Mouse (Mus musculus): Measurements from ENCODE around the gene Nol12. TPM values are rescaled to one million over a fixed set of nuclear protein-coding genes. Genes with fewer than 3 reads are reported as not detected.

Nol12 gene
- 10 to 100 TPM; 44.5 to 46.9 TPM for polyA plus RNA-seq (2017; shearing (Covaris generic))

DNA sequence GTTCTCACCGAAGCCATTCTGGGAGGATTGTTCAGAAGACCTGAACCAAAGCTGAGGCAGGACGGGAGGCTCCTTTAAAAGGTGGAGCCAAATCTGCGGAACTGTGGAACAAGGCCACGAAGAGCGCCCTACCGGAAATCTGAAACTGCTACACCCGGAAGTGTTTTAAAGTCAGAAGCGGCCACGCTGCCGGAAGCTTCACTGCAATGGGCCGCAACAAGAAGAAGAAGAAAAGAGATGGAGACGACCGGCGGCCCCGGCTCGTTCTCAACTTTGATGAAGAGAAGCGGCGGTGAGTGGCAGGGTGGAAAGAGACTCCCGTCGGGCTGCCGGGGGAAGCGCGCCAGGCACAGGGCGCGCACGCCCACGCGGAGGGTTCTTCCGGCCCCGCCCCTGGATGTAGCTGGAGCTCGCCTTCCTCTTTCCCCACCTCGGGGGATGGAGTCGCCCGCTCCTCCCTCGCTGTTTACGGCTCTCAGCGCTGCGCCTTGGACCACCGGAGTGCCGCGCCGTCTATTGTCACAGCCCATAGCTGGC is at the start of gene Nol12:
Gene Nol12 (plus strand): TSS at position 150 of the 537 bp plus-strand sequence.
- ATAC-seq: peak; percentile 85

DNA sequence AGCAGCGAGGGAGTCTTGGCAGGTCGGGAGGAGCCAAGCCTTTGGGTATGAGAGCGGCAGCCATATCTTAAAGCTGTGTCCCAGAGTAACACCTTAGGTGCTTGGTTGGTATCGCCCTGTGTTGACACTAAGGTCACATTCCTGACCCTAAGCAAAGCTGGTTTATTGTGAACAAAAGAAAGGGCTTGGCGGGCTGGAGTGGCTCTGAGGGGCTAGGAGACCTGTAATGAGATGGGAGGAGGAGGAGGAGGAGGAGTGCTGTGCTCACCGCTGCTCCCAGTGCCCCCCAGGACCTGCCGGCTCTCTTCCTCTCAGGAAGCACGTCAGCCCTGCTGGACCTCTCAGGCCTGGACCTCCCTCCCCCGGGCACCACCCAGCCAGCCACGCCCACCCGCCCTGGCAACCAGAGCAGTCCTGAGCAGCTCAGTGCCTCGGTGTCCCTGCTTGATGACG is 45.3 kb upstream of the Nol12 start:
- no peak for ATAC-seq

DNA sequence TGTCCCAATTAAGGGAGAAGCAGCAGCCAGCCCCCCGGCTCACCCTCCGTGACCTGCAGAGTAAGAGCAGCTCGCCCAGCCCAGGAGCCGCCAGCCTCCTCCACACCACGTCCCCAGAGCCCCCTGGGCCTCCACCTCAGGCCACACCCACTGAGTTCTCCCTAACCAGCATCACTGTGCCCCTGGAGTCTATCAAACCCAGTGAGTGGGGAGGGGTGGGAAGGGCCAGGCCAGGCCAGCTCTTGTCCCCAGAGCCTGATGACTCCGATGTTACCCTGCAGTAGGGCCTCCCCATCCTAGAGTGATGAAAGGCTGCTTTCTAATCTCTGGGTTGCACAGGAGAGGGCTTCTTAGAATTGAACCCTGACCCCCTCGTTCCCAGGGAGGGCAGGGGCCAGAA is 42.3 kb upstream of the Nol12 start:
- ATAC-seq: no peak

DNA sequence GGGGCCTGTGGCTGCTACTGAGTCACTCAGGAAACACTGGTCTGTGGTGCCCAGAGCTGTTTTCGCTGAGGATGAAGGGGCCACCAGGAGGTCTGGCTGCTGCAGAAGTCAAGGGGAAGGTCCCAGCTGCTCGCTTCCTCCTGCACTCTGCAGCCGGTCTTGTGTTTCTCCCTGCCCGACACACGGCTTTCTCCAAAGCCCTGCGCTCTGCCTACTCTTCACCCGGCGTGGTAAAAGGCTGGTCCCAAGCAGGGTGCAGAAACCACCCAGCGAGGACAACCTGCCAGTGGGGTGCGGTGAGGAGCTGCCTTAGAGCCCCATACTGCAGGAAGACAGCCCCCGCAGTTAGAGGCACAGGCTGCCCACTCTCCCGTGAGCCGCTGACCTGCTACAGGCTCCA is 40.0 kb upstream of the Nol12 start:
- ATAC-seq: peak; percentile 9

DNA sequence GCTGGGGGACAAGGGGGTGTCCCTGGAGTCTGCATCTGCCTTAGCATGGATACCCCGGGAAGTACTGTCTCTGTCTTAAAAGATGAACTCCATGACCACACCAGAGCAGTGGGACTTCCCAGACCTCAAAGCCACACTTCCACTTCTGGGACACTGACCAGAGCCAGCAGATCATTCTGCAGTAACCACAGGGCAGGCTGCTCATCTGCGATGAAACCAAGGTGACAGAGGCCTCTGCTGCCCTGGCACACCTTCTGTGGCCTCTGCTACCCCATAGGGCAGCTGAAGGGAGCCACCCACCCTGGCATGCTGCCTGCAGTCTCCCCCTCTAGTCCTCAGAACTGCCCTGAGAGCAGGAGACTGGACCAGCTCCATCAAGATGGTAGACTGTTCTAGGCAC is 39.0 kb upstream of the Nol12 start:
- no peak for ATAC-seq

DNA sequence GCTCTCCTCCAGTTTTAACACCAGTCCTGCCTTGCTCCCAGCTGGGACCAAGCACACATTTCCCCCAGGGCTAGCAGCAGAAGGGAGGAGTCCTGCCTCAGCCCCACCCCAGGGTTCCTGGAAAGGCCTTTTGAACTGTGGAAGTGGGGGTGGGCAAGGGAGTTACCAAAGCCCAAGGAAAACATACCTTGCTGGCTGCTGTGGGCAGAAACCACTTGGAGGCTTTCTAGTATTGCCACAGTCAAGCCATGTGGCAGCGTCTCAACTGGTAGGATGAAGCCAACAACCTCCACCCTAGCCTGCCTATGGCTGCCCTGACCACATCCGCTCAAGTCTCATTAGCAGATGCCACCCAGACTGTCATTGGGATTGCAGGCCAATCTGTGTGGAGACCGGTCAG is 38.6 kb upstream of the Nol12 start:
- ATAC-seq: peak; percentile 57

DNA sequence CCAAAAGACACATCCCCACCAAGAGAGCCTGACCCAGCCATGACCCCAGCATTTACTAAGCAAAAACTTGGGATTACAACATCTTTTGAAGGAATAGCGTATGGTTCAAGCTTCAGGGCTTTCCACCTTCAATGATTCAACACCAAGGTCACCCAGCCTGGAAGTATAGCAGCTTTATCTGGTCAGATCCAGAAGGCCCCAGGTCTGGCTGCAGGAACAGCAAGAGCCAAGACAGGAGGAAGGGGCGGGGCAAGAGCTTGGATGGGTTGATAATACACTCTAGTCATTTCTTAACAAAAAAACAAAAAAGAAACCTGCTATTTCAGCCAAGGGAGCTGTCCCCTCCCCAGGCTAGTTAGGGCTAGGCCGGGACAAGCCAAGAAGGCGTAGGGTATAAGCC is 37.2 kb upstream of the Nol12 start:
- no peak for ATAC-seq

DNA sequence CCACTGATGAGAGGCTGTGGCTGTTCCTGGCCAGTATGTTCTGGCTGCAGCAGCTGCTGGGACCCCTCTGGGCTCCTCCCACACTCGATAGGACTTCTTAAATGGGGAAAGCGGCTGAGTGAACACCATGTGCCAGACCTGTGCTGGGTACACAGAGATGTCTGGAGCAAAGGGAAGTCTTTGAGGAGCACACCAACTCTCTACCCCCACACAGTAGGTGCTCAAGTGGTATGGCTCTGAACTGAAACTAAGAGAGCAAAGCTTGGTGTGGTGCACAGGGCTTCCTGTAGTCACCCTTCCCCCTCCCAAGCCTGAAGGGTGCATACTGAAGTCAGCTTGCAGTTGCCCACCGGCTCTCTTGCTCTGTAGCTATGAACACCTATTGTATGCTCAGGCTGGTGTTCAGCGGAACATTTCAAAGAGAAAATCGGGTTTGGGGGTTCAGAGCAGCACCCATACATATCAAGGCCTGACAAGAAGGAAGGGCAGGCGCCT is 36.2 kb upstream of the Nol12 start:
- peak; percentile 53 for ATAC-seq

DNA sequence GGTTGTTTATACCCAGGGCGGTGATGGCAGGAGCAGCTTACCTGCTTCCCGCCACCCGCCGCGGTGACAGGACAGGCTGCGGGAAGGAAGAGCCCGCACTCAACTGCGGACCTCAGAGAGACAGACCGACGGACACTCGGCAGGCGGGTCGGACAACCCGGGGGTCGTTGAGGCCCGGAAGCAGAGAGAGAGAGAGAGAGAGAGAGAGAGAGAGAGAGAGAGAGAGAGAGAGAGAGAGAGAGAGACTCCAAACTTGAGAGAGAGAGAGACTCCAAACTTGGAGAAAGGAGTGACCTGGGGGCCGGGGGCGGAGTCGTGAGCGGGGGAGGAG is 35.4 kb upstream of the Nol12 start, which contains the start of gene Gm49510:
Gene Gm49510 (plus strand): TSS at position 259 of the 331 bp plus-strand sequence.
- no peak for ATAC-seq

DNA sequence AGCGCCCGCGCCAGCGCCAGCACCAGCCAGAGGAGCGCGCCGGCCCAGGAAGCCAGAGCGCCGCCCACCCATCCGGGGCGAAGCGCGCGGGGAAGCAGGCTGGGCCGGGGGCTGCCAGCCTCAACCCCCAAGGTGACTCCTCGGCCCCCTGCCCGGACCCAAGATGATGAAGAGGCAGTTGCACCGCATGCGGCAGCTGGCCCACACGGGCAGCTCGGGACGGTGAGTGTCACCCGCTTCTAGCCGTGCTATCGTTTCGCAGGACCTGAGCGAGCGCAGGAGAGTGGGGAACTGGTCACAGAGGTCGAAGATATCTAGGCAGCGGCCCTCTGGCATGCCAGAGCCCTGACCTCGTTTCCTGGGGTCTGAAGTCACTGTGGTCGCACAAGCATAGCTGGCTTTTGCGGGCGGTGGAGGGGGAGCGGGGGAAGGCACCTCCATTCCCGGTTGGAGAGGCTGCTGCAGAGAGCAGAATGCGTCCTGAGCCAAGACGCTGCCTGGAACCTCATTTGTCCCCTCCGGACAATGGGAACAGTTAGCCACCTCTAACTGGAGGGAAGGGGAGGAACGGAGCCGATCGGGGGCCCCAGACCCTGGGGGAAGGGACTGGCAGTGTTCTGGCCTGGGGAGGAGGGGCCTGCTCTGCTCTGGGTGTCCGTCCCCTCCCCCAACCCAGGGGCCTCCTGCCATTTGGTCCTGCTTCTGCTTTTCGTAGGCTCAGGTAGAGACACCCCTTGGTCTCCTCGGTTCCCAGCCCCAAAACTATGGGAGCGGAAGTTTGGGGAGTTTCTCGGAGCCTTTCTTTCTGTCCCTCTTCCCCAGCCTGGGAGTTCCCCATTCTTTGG is 34.8 kb upstream of the Nol12 start, which contains the start of gene Sh3bp1:
Gene Sh3bp1 (plus strand): TSS at position 29 of the 845 bp plus-strand sequence.
- peak; percentile 41 for ATAC-seq

DNA sequence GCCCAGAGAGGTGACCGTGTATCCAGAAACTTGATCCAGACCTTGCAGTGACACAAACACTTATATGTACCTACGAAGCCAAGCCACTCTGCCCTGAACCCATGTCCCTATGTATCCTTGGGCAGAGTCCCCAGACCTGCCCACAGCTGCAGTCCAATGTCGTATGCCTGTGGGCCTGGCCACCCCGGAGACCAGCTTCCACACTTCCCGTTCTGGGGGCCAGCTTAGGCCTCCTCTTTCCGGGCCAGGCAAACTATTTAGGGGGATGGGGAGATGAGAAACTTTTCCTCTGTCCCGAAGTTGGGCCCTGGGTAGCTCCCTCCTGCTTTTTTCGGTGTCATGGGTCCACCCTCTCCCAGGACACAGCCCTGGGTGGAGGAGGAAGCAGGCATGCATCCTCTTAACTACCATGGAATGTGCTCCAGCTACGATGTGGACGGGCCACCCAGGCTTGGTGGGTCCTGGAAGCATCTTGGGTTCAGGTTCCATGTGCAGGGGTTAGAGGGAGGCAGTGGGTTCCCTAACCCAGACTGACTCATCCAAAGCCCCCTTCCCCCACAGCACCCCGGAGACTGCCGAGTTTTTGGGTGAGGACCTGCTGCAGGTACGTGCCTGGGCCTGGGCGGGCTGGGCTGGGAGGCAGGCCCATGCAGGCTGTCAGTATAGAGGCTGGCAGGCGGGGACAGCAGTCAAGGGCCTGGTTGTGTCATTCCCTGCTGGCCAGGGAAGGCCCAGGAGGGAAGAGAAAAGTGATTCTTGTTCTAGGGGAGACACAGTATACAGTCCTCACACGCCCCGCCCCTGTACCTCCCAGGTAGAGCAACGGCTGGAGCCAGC is 33.9 kb upstream of the Nol12 start:
- no peak for ATAC-seq

DNA sequence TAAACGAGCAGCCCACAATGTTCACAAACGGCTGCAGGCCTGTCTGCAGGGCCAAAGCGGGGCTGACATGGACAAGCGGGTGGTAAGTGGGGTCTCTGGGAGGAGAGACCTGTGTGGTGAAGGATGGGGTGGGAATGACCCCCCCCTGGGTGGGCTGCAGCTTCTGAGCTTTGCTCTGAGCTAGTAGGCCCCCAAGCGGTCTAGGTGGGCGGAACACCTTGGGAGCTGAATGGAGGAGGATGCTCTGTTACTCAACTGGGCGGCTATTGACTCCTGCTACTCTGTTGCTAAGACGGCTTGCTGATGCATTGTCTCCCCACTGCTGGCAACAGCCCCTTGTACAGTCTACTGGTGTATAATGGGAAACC is 33.3 kb upstream of the Nol12 start:
- no peak for ATAC-seq

DNA sequence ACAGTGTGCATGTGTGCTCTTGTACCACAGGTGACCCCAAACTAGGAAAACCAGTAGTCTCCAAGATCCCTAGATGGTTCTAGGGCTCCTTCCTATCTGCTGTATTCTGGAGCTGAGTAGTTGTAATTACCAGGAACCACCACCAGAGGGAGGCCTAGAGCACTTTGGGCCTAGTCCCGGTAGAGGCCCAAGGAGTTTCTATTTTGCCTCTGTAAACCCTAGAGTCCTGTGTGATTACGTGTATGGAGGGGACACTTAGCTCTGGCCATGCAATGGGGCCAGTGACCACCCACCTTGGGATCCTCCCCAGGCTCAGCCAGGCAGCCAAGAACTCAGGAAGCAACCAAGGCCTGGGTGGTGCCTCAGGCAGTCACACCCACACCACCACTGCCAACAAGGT is 31.5 kb upstream of the Nol12 start:
- no peak for ATAC-seq

DNA sequence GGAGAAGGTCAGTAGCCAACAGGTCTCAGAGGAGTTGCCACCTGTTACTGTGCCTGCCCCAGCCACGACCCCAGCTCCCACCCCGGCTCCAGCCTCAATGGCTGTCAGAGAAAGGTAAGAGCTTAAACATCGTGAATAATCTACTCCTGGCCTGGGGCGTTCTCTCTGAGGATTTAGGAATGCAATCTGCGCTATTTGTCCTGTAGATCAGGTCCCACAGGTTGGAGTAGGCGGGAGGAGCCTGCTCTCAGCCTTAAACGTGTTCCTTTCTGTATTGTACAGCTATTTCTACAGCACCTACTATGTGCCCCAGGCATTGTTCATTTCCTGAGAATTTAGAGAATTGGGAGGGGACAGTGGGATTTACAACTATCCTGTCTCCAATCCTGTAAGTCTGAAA is 26.3 kb upstream of the Nol12 start:
- no peak for ATAC-seq

DNA sequence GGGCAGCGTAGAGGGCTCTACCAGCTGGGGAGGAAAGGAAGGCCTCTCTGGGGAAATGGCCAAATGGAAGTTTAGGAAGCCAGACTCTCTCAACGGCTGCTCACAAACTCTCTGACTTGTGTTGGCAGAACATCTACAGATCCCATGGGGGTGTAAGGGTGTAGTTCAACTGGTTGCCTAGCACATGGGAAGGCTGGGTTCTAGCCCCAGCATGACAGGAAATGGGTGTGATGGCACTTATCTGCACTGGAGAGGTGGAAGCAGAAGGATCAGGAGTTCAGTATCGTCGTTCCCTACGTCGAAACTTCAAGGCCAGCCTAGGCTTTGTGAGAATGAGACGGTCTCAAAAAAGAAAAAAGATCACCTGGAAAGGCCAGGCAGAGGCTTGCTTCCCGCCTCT is 25.8 kb upstream of the Nol12 start:
- ATAC-seq: no peak

DNA sequence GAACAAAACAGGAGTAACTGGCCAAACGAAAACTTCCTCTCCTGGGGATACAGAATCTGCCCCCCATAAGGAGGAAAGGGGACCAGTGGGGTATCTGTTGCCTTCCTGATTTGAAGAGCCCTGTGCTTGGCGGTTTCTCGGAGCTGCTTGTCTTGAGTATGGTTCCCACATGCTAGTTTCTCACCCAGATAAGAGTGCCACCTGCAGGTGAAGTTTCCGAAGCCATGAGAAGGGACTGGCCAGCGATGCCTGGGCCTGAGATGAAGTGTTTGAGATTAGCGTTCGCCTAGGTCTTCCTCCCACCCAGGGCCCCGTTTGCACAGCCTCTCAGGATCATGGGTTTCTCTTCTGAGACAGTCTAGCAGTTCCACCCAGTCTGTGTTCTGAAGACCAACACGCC is 22.7 kb upstream of the Nol12 start:
- ATAC-seq: no peak

DNA sequence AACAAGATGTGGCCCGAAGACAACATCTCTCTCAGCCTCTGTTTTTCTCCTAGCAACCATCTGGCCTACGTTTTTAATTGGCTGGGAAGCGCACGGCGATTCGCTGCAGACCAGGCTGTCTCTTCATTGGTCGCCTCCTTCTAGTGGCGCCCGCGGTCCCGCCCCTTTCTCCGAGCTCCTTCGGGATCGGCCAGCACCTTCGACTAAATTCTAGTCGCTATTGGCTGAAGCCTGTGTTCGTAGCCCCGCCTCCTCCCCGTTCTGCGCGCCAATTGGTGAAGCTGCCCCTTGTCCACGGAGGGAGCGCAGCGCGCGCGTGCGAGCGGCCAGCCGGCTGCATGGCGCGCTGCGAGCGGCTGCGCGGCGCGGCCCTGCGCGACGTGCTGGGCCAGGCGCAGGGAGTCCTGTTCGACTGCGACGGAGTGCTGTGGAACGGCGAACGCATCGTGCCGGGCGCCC is 21.1 kb upstream of the Nol12 start, which contains the start of gene Pdxp:
Gene Pdxp (plus strand): TSS at position 288 of the 459 bp plus-strand sequence.
- ATAC-seq: peak; percentile 94

DNA sequence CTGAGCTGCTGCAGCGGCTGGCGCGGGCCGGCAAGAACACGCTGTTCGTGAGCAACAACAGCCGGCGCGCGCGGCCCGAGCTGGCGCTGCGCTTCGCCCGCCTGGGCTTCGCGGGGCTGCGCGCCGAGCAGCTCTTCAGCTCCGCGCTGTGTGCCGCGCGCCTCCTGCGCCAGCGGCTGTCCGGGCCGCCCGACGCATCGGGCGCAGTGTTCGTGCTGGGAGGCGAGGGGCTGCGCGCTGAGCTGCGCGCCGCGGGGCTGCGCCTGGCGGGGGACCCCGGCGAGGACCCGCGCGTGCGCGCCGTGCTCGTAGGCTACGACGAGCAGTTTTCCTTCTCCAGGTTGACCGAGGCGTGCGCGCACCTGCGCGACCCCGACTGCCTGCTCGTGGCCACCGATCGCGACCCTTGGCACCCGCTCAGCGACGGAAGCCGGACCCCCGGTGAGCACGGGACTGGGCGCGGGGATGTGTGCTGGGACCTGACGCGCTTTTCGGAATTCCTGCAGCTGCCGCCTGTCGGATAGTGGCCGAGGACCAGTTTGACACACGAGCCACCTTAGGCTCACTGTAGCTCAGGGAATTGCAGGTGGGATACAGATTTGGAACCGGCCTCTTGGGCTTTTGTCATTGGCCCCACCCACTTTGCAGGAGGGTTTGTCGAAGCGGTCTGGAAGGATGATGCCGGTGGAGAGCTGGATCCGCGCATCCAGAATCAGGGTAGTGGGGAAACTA is 20.5 kb upstream of the Nol12 start:
- ATAC-seq: peak; percentile 25

DNA sequence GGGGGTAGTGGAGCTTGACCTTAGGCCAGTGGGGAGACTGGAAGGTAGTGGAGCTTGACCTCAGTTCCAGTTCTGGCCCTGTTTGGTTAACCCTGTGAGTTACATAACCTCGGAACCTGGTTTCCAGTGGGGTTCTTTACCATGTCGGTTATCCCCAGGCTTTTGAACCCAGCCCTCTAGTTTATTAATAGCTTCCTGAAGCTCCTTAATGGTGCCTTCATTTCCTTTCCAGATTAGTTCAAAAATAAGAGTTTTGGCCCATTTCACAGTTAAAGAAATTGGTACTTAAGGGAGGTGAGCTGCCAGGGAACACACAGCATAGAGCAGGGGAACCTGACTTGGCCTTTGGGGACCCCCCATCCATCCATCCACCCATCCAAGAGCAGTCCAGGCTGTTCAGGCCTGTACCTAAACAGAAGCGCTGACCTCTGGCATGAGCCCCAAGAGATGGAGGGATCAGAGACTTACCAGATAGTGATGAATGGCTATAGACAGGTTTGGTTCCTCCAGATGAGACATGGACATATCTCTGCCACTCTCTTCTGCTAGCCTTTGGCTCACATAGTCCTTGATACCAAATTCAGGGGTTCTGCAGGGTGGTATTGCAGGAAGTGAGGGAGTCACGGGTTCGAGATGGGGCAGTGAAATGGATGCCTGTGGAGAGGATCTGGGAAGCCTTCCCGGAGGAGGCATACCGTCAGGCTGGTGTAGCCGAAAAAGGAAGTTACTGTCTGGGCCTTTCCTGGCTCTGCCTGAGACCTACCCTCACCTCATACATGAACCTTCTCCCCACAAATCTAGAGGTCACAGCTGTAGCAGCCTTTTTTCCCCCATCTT is 19.7 kb upstream of the Nol12 start:
- ATAC-seq: no peak

DNA sequence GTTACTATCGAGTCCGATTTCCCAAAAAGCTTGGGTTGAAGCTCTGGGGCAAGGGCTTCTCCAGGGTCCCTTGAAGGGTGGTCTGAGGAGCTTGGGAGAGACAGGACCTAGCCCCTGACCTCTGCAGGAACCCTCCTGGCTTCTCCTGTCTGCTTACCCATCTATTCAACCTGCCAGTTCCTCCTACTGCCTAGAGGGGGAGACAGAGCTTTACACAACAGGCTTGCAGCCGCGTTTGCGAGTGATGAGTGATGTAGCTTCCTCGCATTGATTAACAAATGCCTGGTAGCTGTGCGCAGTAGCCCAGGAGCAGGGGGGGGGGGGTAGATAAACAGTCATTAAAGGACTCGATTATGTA is 19.1 kb upstream of the Nol12 start:
- ATAC-seq: peak; percentile 26

DNA sequence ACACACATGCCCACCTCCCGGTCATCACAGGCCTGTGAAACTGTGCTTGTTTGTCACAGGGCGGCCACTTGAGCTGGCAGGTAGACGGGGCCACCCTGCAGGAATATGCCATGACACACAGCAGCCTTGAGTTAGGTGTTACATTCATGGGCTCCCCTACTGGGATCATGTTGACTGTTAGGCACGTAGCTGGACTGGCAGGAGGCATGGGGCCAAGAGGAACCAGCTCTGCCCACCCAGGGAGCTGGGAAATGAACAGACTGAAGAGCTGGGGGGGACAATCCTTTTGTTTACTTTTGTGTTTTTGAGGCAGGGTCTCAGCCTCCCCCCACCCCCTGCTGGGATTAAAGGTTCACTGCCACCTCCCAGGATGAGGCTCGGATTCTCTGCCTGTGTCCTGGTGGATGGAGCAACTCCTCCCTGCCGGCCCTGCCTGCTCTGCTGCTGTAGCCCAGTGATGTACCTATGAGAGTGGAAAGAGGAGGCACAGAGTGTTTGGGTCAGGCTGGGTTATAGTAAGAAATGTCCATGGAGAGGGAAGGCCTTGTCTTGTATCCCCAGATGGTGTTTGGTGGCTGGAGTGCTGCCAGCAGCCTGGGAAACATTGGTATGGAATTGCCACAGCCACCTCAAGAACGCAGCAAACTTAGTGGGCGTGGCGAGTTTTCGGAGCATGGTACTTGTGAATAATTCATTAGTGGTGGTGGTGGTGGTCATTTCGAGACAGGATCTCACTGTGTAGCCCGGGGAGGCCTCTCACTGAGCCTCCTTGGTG is 18.5 kb upstream of the Nol12 start:
- ATAC-seq: no peak
